Mouse (Mus musculus) stomach, embryonic 16.5 days (tissue): ENCODE measurements around the gene Zfp217. TPM values are rescaled to one million over a fixed set of nuclear protein-coding genes. Genes with fewer than 3 reads are reported as not detected.

Experiments used
- ATAC-seq: fragments of 200-750 bp; cut with Nextera tagmentation; 2 replicates; pipeline ENCODE4 v1.8.0; 2017; ENCODE audit warnings: moderate number of reproducible peaks, moderate TSS enrichment; ENCODE audit not compliant: insufficient read depth, low FRiP score
- H3K27ac ChIP-seq: fragments of 300-500 bp; sonication (generic); 2 replicates; pipeline ENCODE4 v1.5.1; 2014; ENCODE audit warnings: low read length
- H3K27me3 ChIP-seq: fragments of 300-500 bp; sonication (generic); 2 replicates; pipeline ENCODE4 v1.6.1; 2014; ENCODE audit warnings: low read length, control low read depth, mixed read lengths; ENCODE audit not compliant: control insufficient read depth, insufficient read depth
- H3K36me3 ChIP-seq: fragments of 300-500 bp; sonication (generic); 2 replicates; pipeline ENCODE4 v1.6.1; 2014; ENCODE audit warnings: low read length; ENCODE audit not compliant: control insufficient read depth, insufficient read depth
- H3K4me1 ChIP-seq: fragments of 300-500 bp; sonication (generic); 2 replicates; pipeline ENCODE4 v1.6.1; 2014; ENCODE audit warnings: low read length, control low read depth, mixed read lengths; ENCODE audit not compliant: control insufficient read depth, insufficient read depth
- H3K4me2 ChIP-seq: fragments of 300-500 bp; sonication (generic); 2 replicates; pipeline ENCODE4 v1.6.1; 2014; ENCODE audit warnings: low read depth, low read length, mixed read lengths
- H3K4me3 ChIP-seq: fragments of 300-500 bp; sonication (generic); replicated peaks from 2 replicates; pipeline ENCODE4 v1.5.1; 2014; ENCODE audit warnings: mild to moderate bottlenecking, low read length
- H3K9ac ChIP-seq: fragments of 300-500 bp; sonication (generic); 2 replicates; pipeline ENCODE4 v1.6.1; 2014; ENCODE audit warnings: low read length
- H3K9me3 ChIP-seq: fragments of 300-500 bp; sonication (generic); replicated peaks from 2 replicates; pipeline ENCODE4 v1.6.1; 2016; ENCODE audit warnings: low read length, control low read depth; ENCODE audit not compliant: control insufficient read depth
- WGBS: fragments of 180-500 bp; shearing (Covaris S2); extraction: QIAGEN DNeasy Blood & Tissue Kit; methylation state at CpG from one replicate; pipeline ENCODE4 v1.1.7; 2014; 5-methylcytosine and 5-hydroxymethylcytosine counted together
- polyA plus RNA-seq: library from polyadenylated mRNA; unstranded; fragments of >200 nt; fragmentation: Nextera tagmentation; extraction: Ambion mirVana; gene quantifications from 2 replicates; pipeline ENCODE4 v1.2.1, GENCODE M21; 2015

Gene Zfp217
- polyA plus RNA-seq, 1 experiment from 2014 or later = 3.2 TPM

DNA sequence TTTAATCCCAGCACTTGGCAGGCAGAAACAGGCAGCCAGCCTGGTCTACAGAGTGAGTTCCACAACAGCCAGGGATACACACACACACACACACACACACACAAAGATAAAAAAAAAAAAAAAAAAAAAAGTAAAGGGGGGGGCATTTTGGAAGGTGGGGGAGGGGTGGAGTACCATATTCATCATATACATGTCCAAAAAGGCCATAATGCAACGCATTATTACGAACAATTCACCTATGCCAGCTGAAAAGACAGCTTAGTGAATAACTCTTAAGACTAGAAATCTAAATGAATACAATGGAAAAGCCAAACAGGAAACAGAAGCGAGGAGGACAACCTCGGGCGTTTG is 6.8 kb upstream of the Zfp217 start:
- ATAC-seq = no peak
- Histone ChIP-seq H3K9ac (peak overlapping the region; percentile 68), H3K36me3 (no peaks in the 10 kb centered on the region), H3K27me3 (no peaks in the 10 kb centered on the region), H3K4me3 (peak overlapping the region; percentile 39), H3K4me2 (peak overlapping the region; percentile 62), H3K9me3 (no peaks in the 10 kb centered on the region), H3K27ac (peak overlapping the region; percentile 90), H3K4me1 (peaks cover 25% of the 10 kb centered on the region)
- 6% methylated on average over 5 of the region's 5 CpGs for WGBS

DNA sequence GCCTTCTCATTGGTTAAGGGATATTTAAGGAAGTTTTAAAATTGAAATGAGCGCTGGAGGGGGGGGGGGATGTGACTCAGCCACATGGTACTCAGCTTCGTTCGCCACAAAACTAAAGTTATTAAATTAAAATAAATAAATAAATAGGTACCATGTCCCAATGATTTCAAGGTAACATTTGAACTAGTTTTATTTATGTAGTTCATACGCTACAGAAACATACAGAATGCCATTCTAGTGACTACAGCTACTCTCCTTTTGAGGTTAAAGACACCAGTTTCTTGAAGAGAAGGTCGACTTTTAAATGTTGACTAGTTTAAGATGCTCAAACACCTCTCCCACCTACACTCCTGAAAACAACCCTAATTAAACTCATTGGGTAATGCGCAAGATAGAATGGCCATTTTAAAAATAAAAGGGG is 6.4 kb upstream of the Zfp217 start:
- ATAC-seq = no peak
- no peaks in the 10 kb centered on the region for H3K27me3 ChIP-seq
- no peak overlapping the region for H3K9ac ChIP-seq
- peaks cover 25% of the 10 kb centered on the region for H3K4me1 ChIP-seq
- H3K4me2 ChIP-seq = peak overlapping the region; percentile 62
- H3K36me3 ChIP-seq = no peaks in the 10 kb centered on the region
- H3K9me3 ChIP-seq = no peaks in the 10 kb centered on the region
- H3K27ac ChIP-seq = peak overlapping the region; percentile 90
- H3K4me3 ChIP-seq = peak overlapping the region; percentile 39
- WGBS = 24% methylated on average over 6 of the region's 6 CpGs

DNA sequence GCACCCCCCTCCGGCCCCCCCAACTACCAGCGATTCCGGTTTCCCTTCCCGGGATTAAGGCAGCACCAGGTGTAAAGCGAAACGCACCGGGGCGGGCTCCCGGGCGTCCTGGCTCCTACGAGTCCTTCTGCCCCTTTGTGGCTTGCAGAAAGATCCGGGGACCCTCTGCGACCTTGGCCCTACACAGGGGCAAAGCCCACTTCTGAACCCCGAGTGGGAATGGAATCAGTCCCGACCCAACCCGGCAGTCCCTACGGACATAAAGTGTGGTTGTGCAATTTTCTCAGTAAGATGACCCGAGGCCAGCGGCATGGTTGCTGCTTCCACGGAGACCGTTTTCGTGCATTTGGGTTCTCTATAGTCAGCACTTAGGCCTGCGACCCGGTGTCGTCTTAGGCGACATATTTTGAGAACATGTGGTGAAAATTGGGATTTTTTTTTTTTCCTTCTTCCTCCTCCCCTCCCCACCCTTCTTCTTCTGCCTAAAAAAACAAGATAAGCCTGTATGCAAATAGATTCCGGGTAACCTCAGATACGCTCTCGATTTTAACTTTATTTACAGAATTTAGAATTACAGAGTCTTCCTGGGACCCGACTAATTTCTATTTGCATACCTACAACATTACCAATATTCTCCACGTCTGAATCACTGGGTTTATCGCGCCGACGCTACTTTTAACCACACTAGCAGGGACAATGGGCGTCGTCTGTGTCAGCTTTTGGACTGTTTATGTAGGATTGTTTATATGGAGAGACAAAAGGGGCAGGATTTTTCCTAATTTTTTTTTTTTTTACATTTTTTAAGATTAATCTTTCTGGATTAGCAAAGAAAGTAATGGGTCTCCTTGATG is 5.7 kb upstream of the Zfp217 start:
- Histone ChIP-seq H3K9ac (peak overlapping the region; percentile 69), H3K27me3 (no peaks in the 10 kb centered on the region), H3K4me3 (peak overlapping the region; percentile 42), H3K36me3 (no peaks in the 10 kb centered on the region), H3K27ac (peak overlapping the region; percentile 68), H3K9me3 (no peaks in the 10 kb centered on the region), H3K4me1 (peaks cover 25% of the 10 kb centered on the region), H3K4me2 (peak overlapping the region; percentile 62)
- 5% methylated on average over 37 of the region's 37 CpGs for WGBS
- no peak for ATAC-seq

DNA sequence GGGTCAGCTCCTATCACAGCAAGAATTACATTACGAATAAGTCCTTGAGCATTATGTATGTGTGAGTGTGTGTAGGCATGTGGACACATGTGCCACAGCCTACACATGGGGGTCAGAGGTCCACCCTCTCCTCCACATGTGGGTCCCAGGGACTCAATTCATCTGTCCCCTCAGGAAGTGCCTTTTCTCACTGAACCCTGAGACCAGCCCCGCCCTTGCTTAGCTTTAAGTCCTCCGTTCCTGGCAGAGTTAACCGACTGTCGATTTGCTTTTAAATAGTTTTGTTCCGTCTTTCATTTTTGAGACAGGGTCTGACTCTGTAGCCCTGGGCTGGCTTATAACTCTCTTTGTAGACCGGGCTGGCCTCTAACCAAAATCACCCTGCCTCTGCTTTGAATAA is 5.0 kb upstream of the Zfp217 start:
- WGBS = 26% methylated on average over 7 of the region's 7 CpGs
- Histone ChIP-seq H3K4me1 (peaks cover 29% of the 10 kb centered on the region), H3K36me3 (no peaks in the 10 kb centered on the region), H3K27me3 (no peaks in the 10 kb centered on the region), H3K27ac (peak overlapping the region; percentile 28), H3K4me2 (peak overlapping the region; percentile 62), H3K9me3 (no peaks in the 10 kb centered on the region), H3K4me3 (peak overlapping the region; percentile 42), H3K9ac (peak overlapping the region; percentile 36; the same call in 1 of the 2 replicates)
- ATAC-seq = peak; percentile 18; the same call in 1 of the 2 replicates

DNA sequence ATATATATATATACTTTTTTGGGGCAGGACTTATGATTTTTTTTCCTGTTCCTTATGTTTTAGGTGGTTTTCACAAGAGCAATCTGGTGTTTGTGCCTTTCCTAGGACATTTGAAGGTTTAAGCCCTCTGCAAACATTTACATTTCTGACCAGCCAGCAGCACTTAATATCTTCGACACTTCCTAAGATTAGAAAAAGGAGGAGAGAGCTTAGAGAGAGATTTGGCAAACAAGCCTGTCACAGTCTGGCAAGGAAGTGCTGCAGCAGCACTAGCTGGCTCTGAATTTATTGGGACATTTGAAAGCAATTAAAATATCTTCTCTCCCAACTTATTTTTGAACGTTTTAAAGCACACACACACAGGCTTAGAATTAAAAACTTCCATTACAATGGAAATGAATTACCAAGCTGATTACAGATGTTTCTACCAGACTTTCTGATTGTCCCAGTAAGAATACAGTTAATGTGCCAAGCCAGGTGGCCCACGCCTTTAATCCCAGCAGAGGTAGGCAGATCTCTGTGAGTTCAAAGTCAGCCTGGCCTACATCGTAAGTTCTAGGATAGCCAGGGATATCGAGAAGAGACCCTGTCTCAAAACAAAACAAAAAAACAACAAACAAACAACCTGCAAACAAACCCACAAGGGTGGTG is 4.3 kb upstream of the Zfp217 start:
- no peak overlapping the region for H3K4me2 ChIP-seq
- no peaks in the 10 kb centered on the region for H3K36me3 ChIP-seq
- H3K27me3 ChIP-seq = no peaks in the 10 kb centered on the region
- H3K4me1 ChIP-seq = peaks cover 32% of the 10 kb centered on the region
- ATAC-seq = no peak; the same call in 1 of the 2 replicates
- no peak overlapping the region for H3K9ac ChIP-seq
- WGBS = 42% methylated on average over 5 of the region's 5 CpGs
- no peaks in the 10 kb centered on the region for H3K9me3 ChIP-seq
- H3K4me3 ChIP-seq = no peak overlapping the region
- peak overlapping the region; percentile 28 for H3K27ac ChIP-seq

DNA sequence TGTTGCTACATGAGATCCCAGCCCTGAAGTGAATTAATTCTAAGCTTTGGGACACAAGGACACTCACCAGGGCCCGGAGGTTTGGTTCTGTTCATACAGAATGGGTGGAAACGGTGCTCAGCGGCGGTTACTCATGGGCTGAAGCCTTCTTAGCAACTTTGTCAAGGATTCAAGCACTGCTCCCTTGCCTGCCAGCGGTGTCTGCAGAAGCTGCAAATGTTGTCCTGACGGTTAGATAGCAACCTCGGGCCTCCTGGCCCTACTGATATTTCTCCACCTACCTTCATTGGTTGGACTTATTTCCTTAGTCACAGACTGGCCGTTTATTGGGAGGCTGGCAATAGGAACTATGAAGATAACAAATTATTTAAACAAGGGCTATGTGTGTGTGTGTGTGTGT is 3.6 kb upstream of the Zfp217 start:
- no peak overlapping the region for H3K27ac ChIP-seq
- peaks cover 32% of the 10 kb centered on the region for H3K4me1 ChIP-seq
- H3K36me3 ChIP-seq = no peaks in the 10 kb centered on the region
- no peak overlapping the region for H3K4me2 ChIP-seq
- H3K9ac ChIP-seq = no peak overlapping the region
- no peak overlapping the region for H3K4me3 ChIP-seq
- no peak for ATAC-seq
- H3K9me3 ChIP-seq = no peaks in the 10 kb centered on the region
- no peaks in the 10 kb centered on the region for H3K27me3 ChIP-seq
- WGBS = 65% methylated on average over 8 of the region's 8 CpGs

DNA sequence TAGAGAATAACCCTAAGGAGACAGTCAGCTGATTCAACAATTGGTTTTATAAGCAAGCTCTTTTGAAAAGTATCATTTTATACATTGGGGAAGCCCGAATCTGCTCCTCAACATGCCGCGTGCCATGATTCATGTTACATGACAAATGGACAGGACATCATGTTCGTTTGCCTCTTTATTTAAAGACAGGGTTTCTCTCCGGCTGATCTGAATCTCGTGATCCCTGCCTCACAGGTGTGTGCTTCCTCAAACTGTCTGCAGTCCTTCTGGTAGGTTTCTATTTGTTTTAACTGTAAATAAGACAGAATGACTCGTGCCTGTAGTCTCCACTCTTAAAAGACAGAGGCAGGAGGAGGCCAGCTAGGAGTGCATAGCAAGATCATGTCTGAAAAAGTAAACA is 925 bp upstream of the Zfp217 start:
- Histone ChIP-seq H3K4me3 (no peak overlapping the region), H3K9ac (no peak overlapping the region), H3K9me3 (no peaks in the 10 kb centered on the region), H3K36me3 (no peaks in the 10 kb centered on the region), H3K4me2 (no peak overlapping the region), H3K4me1 (peaks cover 18% of the 10 kb centered on the region), H3K27me3 (no peaks in the 10 kb centered on the region), H3K27ac (no peak overlapping the region; the same call in 1 of the 2 replicates)
- ATAC-seq = no peak
- 46% methylated on average over 7 of the region's 7 CpGs for WGBS

DNA sequence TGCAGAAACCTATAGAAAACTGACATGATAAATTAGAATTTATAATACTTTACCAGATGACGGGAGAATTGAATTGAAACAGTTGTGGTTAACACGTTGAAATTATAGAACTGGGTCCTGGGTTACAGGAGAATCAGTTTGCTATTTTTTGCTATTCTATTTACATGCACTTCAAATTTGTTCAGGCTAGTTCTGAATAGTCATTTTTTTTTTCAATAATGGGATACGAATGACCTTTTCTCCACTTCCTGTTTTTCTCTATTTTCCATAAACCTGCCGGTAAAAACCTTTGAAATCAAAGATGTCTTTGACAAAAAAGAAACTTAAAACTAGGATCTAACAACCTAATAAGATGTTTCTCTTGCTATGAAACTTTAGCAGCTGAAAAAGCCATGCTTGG is 733 bp downstream of the Zfp217 start:
- Histone ChIP-seq H3K9me3 (no peaks in the 10 kb centered on the region), H3K4me2 (peak overlapping the region; percentile 41), H3K27ac (peak overlapping the region; percentile 51), H3K27me3 (no peaks in the 10 kb centered on the region), H3K9ac (no peak overlapping the region), H3K36me3 (no peaks in the 10 kb centered on the region), H3K4me1 (peaks cover 7% of the 10 kb centered on the region), H3K4me3 (no peak overlapping the region)
- no peak for ATAC-seq
- WGBS = 65% methylated on average over 4 of the region's 4 CpGs

DNA sequence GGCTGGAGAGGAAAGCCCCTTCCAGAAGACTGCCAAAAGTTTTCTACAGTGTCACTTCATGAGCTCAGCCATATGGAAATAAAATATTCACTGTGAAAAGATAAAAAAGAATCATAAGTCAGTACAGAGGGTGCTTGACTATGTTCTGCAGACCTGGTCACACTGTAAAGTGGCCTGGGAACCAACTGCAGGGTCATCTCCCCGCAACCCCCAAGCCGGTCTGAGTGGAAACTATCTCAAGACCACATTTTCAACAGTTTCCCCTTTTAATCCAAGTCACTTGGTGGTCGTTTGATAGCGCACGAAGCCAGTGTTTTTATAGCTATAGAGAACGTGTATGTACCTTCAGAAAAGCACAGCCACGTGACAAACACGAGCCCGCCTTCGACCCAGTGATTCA is 3.6 kb downstream of the Zfp217 start:
- peaks cover 15% of the 10 kb centered on the region for H3K4me1 ChIP-seq
- H3K27me3 ChIP-seq = no peaks in the 10 kb centered on the region
- no peak overlapping the region for H3K9ac ChIP-seq
- no peak for ATAC-seq
- H3K4me3 ChIP-seq = no peak overlapping the region
- H3K27ac ChIP-seq = no peak overlapping the region
- no peaks in the 10 kb centered on the region for H3K36me3 ChIP-seq
- WGBS = 79% methylated on average over 10 of the region's 10 CpGs
- H3K9me3 ChIP-seq = no peaks in the 10 kb centered on the region
- H3K4me2 ChIP-seq = no peak overlapping the region
